ENCODE assay signal across 9 mouse cellular contexts in the genomic region with DNA sequence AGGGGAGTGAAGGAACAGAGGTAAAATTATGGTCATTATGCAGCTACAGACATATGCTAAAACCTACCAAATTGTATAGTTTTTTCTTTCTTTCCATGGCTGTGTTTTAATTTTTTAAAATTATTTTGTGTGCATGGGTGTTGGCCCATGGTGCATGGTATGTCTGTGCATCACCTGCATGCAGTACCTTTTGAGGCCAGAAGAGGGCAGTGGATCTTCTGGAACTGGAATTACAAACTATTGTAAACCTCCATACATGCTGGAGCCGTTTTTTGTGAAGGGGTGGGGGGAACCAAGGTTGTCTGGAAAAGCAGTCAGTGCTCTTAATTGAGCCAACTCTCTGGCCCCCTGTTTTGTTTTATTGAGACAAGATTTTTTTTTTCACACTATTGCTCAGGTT. TPM values are rescaled to one million over a fixed set of nuclear protein-coding genes. Genes with fewer than 3 reads are reported as not detected.
DNase-seq lines count a peak whose midpoint lies in the region; ATAC-seq and TF ChIP-seq lines count a peak whose summit lies in the region.
"Had no signal": no experiment of that assay in that cellular context is flagged by ENCODE, and none has a peak within 500 bp of the region (broad histone marks: within the 10 kb centered on the region; RNA-seq: fewer than 3 reads in every experiment).

No protein-coding gene starts in this region.

- no peaks in the 10 kb centered on the region for H3K36me3 ChIP-seq in G1E (replicated peaks)

- intact Hi-C loops in left cerebral cortex, postnatal 10 days (cut with DNase I), result loop anchor here (5.0 kb wide), 3 partner anchors 63 to 228 kb away; a partner anchor contains a TSS

- peak; percentile 36 to 56 for DNase-seq in left cerebral cortex, adult 18-20 months (ENCODE audit: low spot score in 2 of 2)
- no peak for DNase-seq in left cerebral cortex, adult 8-10 months (ENCODE audit: low spot score in 2 of 2)
- DNase-seq in G1E (ENCODE audit: low spot score), result no peak
- DNase-seq in c-Kit-positive CD71-positive TER-119-negative erythroid progenitor cells, embryonic 14.5 days (ENCODE audit: low read depth), result peak; percentile 54
- DNase-seq in frontal cortex, postnatal 36 days (ENCODE audit: low spot score in 2 of 2), result peak; percentile 25 to 51
- peak; percentile 45 to 70 for DNase-seq in left cerebral cortex, postnatal 10 days (ENCODE audit: extremely low spot score in 1 of 2, low spot score in 2 of 2)
- peak; percentile 57 for DNase-seq in mesoderm, embryonic 11.5 days (ENCODE audit: low read depth, low spot score)
- DNase-seq in thymus, postnatal 36 days, result peak; percentile 56 to 64

- peaks cover 15% of the 10 kb centered on the region for H3K27me3 ChIP-seq in G1E (ENCODE audit: insufficient read depth, low read length)
- H3K27me3 ChIP-seq: neural tube, embryonic 13.5 days had no signal

- no peak overlapping the region for H3K4me3 ChIP-seq in G1E (ENCODE audit: low read depth, low read length)
- H3K4me3 ChIP-seq: neural tube, embryonic 13.5 days had no signal

- H3K9me3 ChIP-seq in G1E (replicated peaks), result no peaks in the 10 kb centered on the region
- H3K9me3 ChIP-seq: neural tube, embryonic 13.5 days had no signal

- ATAC-seq in G1E (ENCODE audit: extremely low read depth, insufficient number of reproducible peaks, low FRiP score, poor library complexity, severe bottlenecking), result peak; percentile 60

- TF ChIP-seq CTCF in G1E (IDR thresholded peaks at IDR 0.05; ENCODE audit: low read depth, low read length), result peak; percentile 85

- peaks cover 5% of the 10 kb centered on the region; the same call in 1 of the 2 replicates for H3K4me1 ChIP-seq in G1E (ENCODE audit: insufficient read depth, low read depth, low read length)
- H3K4me1 ChIP-seq: neural tube, embryonic 13.5 days had no signal

RNA-seq across cellular contexts. Expression of a gene that starts 19.3 kb away (rescaled TPM):
- 10 to 100 TPM; 12.3 to 12.8 TPM for total RNA-seq in left cerebral cortex, adult 18-20 months (2021)
- total RNA-seq in left cerebral cortex, adult 8-10 months (2022), result 10 to 100 TPM; 10.9 to 14.8 (median 14.5) TPM
- total RNA-seq in G1E (2014; fragmentation: Nextera tagmentation) (81.6 and 98.1 TPM in 2 replicates), G1E (2017) (35.8 and 45.0 TPM in 2 replicates)
- 4.8 and 16.3 TPM in 2 replicates for polyA plus RNA-seq in G1E (2012)
- 10 to 100 TPM; 14.8 to 15.2 TPM for total RNA-seq in left cerebral cortex, postnatal 10 days (2021)

Comparison
In these comparisons a context has a peak if more than half of its experiments do, and no peak if none do; other contexts are left out.
1. DNase-seq: peak in left cerebral cortex, adult 18-20 months (2 of 2), c-Kit-positive CD71-positive TER-119-negative erythroid progenitor cells, embryonic 14.5 days (single experiment), frontal cortex, postnatal 36 days (2 of 2), left cerebral cortex, postnatal 10 days (2 of 2), mesoderm, embryonic 11.5 days (single experiment) and thymus, postnatal 36 days (2 of 2); none in left cerebral cortex, adult 8-10 months (0 of 2) and G1E (single experiment).